Mouse (Mus musculus) thymus, postnatal 36 days (tissue): ENCODE data around the gene Myl6.

Source experiments
- DNase-seq, 2 experiments: peaks; one replicate each; pipeline ENCODE4 v3.0.0; 2022; ENCODE audit warnings: mixed read lengths in 2 of 2

The Myl6 gene

GRCm38 (mm10) chr10:128487861-128488712 lies 5.9 kb downstream of the Myl6 start:
- DNase-seq: no peak

DNA sequence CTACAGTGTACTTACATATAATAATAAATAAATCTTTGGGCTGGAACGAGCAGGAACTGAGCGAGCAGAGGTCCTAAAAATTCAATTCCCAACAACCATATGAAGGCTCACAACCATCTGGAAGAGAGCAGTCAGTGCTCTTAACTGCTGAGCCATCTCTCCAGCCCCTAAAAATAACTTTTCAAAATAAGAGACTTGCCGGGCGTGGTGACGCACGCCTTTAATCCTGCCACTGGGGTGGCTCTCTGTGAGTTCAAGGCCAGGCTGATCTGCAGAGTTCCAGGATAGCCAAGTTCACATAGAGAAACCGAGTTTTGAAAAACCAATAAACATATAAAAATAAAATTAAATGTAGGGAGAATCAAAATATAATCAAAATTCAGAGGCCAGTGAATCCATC lies 7.6 kb downstream of the Myl6 start:
- no peak for DNase-seq

GRCm38 (mm10) chr10:128474366-128474765 lies 19.6 kb downstream of the Myl6 start:
- no peak for DNase-seq

DNA sequence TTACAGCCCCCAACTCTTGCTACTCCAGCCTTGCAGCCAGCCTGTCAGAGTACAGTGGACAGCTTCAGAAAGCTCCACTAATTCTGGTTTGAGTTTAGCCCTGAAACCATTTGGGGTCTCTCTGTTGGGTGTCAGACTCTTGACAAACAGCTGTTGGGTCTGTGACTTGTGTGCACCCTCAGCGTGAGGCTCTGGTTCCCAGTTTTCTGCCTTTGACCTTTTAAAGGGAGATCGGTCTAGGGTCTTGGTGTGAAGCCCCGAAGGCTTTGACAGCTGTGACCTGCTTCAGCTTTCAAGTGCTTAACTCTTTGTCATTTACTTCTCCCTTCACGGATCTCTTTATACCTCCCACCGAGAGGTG lies 33.7 kb downstream of the Myl6 start:
- DNase-seq: no peak

GRCm38 (mm10) chr10:128459409-128460269 lies 34.3 kb downstream of the Myl6 start:
- peak; percentile 58 to 68 for DNase-seq

- DNase-seq: peak; percentile 83 to 87
Observed at GRCm38 (mm10) chr10:128458719-128459408, 35.1 kb downstream of the Myl6 start, which contains the start of gene Smarcc2. Smarcc2 (plus strand) TSS chr10:128459248.

DNA sequence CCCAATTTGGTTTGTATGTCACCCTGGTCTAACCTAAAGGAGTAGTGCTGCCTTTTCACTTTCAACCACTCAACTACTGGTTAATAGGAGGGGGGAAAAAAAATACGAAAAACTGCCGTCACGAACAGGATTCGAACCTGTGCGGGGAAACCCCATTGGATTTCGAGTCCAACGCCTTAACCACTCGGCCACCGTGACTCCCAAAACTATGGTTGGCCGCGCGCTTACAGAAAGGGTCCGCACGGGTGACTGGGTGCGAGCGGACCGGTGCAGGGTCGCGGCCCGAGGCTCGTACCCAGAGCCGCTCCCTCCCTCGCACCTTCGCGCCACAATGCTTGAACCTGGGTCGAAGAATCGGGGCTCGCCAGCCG lies 35.6 kb downstream of the Myl6 start:
- peak; percentile 83 to 85 for DNase-seq

DNA sequence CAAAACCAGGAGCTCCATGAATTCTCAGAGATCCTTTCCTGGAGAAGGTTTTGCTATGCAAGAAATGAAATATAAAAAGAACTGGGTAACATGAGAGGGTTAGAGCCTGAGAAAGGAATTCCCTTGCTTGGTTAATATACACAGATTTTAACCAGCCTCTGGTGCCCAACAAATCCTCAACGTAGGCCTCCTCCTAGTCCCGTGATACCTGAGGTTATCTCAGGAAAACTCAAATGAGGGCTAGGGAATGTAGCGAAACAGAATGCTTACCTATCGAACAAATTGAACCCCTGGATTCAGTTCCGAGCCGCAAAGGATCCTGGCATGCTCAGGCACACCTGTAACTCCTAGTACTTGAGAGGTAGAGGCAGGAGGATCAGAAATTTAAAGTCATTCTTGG lies 36.3 kb downstream of the Myl6 start:
- no peak for DNase-seq

DNA sequence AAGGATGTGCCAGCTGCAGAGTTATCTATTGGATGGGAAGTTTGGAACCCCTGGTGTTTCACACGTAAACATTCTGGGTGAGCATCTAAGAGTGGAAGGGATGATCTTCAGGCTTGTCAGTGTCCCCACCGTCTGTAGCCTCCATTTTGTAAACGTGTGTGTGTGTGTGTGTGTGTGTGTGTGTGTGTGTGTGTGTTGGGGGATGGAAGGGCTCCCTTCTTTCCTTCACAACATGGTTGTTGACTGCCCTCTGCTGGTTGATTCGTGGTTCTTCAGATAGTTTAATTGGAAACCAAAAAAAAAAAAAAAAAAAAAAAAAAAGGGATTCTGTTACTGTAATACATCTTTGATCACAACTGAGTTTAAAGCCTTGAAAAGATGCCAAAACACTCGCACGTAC lies 38.7 kb downstream of the Myl6 start:
- peak; percentile 49 to 51 for DNase-seq

DNA sequence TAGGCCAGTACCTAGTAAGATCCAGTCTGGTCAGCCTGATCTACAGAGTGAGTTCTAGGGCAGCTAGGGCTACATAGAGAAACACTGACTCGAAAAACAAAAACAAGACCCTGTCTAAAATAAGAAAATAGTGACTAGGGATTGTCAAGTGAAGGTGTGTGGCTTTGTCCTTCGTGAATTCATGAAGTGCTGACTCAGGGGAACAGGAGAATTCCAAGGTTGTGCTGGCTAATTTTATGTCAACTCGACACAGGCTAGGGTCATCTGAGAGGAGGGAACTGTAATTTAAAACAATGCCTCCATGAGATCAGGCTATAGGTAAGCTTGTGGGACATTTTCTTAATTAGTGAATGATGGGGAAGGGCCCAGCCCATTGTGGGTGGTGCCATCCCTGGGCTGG lies 39.5 kb downstream of the Myl6 start:
- no peak for DNase-seq

- DNase-seq: no peak
Observed at GRCm38 (mm10) chr10:128451014-128451413, 42.9 kb downstream of the Myl6 start.

DNA sequence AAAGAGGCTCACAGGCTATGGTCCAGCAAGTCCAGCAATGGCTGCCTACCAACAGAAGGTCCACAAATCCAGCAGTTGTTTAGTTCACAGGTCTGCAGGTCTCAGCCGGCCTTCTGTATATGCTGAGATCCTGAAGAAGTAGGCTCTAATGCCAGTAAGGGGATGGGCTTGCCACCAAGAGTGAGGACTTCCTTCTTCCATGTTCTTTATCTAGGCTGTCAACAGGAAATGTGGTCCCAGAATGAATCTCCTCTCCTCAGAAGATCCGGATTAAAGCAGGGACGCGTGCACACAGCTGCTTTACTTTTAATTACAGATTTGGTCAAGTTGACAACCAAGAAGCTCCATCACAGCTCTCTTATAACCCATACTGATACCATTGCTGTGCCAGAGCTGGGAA lies 48.5 kb downstream of the Myl6 start:
- no peak for DNase-seq

DNA sequence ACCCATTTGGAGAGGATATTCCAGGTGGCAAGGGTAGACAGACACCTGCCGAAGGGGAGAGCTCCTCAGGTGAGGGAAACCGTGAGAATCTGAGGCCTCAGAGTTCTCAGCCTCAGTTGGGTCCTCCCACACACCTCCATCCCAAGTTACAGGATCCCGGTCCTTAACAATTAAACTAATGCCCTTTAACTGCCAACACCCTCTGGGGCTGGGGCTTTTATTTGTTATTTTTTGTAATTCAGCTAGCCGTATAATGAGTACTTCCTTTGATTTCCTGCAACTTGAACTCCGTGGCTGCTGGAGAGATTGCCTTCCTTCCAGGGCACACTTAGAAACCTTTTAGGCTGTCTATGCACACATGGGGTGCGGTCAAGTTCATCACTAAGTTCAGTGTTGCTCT lies 49.6 kb downstream of the Myl6 start:
- DNase-seq: no peak

GRCm38 (mm10) chr10:128442718-128443117 lies 51.2 kb downstream of the Myl6 start:
- DNase-seq: no peak

GRCm38 (mm10) chr10:128441324-128442119 lies 52.4 kb downstream of the Myl6 start:
- no peak for DNase-seq
